Mouse (Mus musculus) ovary, postnatal 14 days (tissue): ENCODE data around the gene Gpr85.

Experiments used
- DNase-seq: peaks from one replicate; pipeline ENCODE4 v3.0.0; 2022; ENCODE audit warnings: low spot score

Gpr85 gene

DNA sequence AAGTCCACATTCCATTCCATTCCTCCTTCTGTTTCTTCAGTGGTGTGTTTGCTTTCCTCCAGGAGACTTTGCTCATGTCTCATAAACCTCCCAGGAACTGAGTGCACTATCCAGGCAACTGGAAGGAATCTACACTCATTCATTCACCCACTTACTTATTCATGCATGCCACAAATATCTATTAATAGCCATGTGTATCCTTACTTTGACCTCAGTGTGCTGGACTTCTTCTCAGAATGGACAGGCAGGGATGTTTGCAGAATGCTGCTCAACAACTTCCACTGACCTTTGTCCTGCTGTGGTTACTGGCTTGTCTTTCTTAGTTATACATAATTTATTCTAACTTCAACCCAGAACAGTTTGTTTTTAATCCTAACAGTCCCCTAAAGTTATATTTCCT is 23.1 kb downstream of the Gpr85 start:
- DNase-seq, result no peak

GRCm38 (mm10) chr6:13812157-13812556 is 27.6 kb downstream of the Gpr85 start:
- no peak for DNase-seq

GRCm38 (mm10) chr6:13800071-13800470 is 39.7 kb downstream of the Gpr85 start:
- no peak for DNase-seq

GRCm38 (mm10) chr6:13797389-13797788 is 42.4 kb downstream of the Gpr85 start:
- no peak for DNase-seq
